Mouse (Mus musculus): Measurements from ENCODE around the gene Vangl1.

GRCm38 (mm10) chr3:102152471-102152870 lies 52.0 kb downstream of the Vangl1 start:
- TF ChIP-seq CTCF (conservative IDR thresholded peaks at IDR 0.05 in 1 of 2, IDR thresholded peaks at IDR 0.05 in 1 of 2; ENCODE audit: low read depth in 2 of 2, low read length in 2 of 2): no peak
- TF ChIP-seq POLR2A (IDR thresholded peaks at IDR 0.05; ENCODE audit: low read depth, low read length): no peak
- TF ChIP-seq SIN3A (IDR thresholded peaks at IDR 0.05; ENCODE audit: low read length): no peak
- no peak for TF ChIP-seq IRF4 (IDR thresholded peaks at IDR 0.05; ENCODE audit: low read depth, low read length)
- no peak for TF ChIP-seq JUN (IDR thresholded peaks at IDR 0.05; ENCODE audit: insufficient read depth, low read depth, low read length)
- no peak for TF ChIP-seq RCOR1 (conservative IDR thresholded peaks at IDR 0.05; ENCODE audit: low read depth, low read length)
- TF ChIP-seq EP300 (IDR thresholded peaks at IDR 0.05; ENCODE audit: low read length): no peak
- no peak for TF ChIP-seq MYC (IDR thresholded peaks at IDR 0.05; ENCODE audit: low read depth, low read length)
- TF ChIP-seq ETS1 (conservative IDR thresholded peaks at IDR 0.05; ENCODE audit: low read depth, low read length): no peak
- TF ChIP-seq MXI1 (IDR thresholded peaks at IDR 0.05; ENCODE audit: low read depth, low read length): no peak
- no peak for TF ChIP-seq MAZ (IDR thresholded peaks at IDR 0.05; ENCODE audit: low read depth, low read length)
- no peak for TF ChIP-seq GABPA (IDR thresholded peaks at IDR 0.05; ENCODE audit: insufficient replicate concordance, low read depth, low read length)

Data from CH12.LX (cell line).